ENCODE assay signal across 15 mouse cellular contexts in genomic region chr5:9149273-9149850, GRCm38 (mm10).
"Had no signal": no experiment of that assay in that cellular context is flagged by ENCODE, and none has a peak within 500 bp of the region (broad histone marks: within the 10 kb centered on the region; RNA-seq: fewer than 3 reads in every experiment).

No protein-coding gene starts in this region.

- H3K4me1 ChIP-seq: intestine, embryonic 15.5 days; kidney, embryonic 15.5 days; liver, embryonic 13.5 days; stomach, embryonic 15.5 days had no signal

- H3K9me3 ChIP-seq: intestine, embryonic 15.5 days; kidney, embryonic 15.5 days; liver, embryonic 13.5 days; stomach, embryonic 15.5 days had no signal

- DNase-seq: kidney, adult 11 months; kidney, adult 8-10 months; kidney, postnatal 10 days; kidney, postnatal 36 days; liver, embryonic 13.5 days; lung, embryonic 14.5 days; midbrain, embryonic 14.5 days; right cerebral cortex, adult 18-20 months; right cerebral cortex, postnatal 25 days; spleen, adult 18-20 months; thymus, postnatal 25 days had no signal

- H3K27ac ChIP-seq: intestine, embryonic 15.5 days; kidney, embryonic 15.5 days; liver, embryonic 13.5 days; stomach, embryonic 15.5 days had no signal

- ATAC-seq: intestine, embryonic 15.5 days had no signal

- H3K4me3 ChIP-seq: intestine, embryonic 15.5 days; kidney, embryonic 15.5 days; liver, embryonic 13.5 days; stomach, embryonic 15.5 days had no signal

- H3K36me3 ChIP-seq: intestine, embryonic 15.5 days had no signal

- H3K27me3 ChIP-seq: intestine, embryonic 15.5 days; kidney, embryonic 15.5 days; liver, embryonic 13.5 days; stomach, embryonic 15.5 days had no signal

- H3K4me2 ChIP-seq: intestine, embryonic 15.5 days; kidney, embryonic 15.5 days; liver, embryonic 13.5 days; lung, embryonic 14.5 days; midbrain, embryonic 11.5 days; stomach, embryonic 15.5 days had no signal

- H3K9ac ChIP-seq: intestine, embryonic 15.5 days; kidney, embryonic 15.5 days; liver, embryonic 13.5 days; lung, embryonic 14.5 days; stomach, embryonic 15.5 days had no signal
